In genomic region chr2:135529619-135530018, GRCm38 (mm10) we compare ENCODE assay signal across 12 mouse cellular contexts.
"Had no signal": no experiment of that assay in that cellular context is flagged by ENCODE, and none has a peak within 500 bp of the region (broad histone marks: within the 10 kb centered on the region; RNA-seq: fewer than 3 reads in every experiment).

No protein-coding gene starts in this region.

- H3K4me2 ChIP-seq: limb, embryonic 12.5 days; lung, embryonic 15.5 days; midbrain, embryonic 11.5 days had no signal

- ATAC-seq: midbrain, embryonic 16.5 days had no signal

- H3K9me3 ChIP-seq: limb, embryonic 12.5 days; lung, embryonic 15.5 days had no signal

- H3K9ac ChIP-seq: limb, embryonic 12.5 days; liver, embryonic 14.5 days; lung, embryonic 15.5 days had no signal

- DNase-seq: kidney, adult 11 months; kidney, postnatal 10 days; kidney, postnatal 4 days; liver; right cerebral cortex, adult 18-20 months had no signal

- H3K36me3 ChIP-seq: limb, embryonic 12.5 days; lung, embryonic 15.5 days had no signal

- H3K4me3 ChIP-seq: layer of hippocampus, adult 2 months; limb, embryonic 12.5 days; lung, embryonic 15.5 days had no signal

- H3K27ac ChIP-seq: layer of hippocampus, adult 2 months; limb, embryonic 12.5 days; liver, embryonic 14.5 days; lung, embryonic 15.5 days; stomach, postnatal 0 days had no signal

- H3K4me1 ChIP-seq: limb, embryonic 12.5 days; lung, embryonic 15.5 days had no signal

- H3K27me3 ChIP-seq: limb, embryonic 12.5 days; lung, embryonic 15.5 days had no signal
